Mouse (Mus musculus): ENCODE measurements at regions not wholly inside any gene's neighbourhood (a gene's known extent, or its start where the extent isn't known, plus 50 kb on each side); places are given as distances from the start of the nearest gene placed in this dataset.

DNA sequence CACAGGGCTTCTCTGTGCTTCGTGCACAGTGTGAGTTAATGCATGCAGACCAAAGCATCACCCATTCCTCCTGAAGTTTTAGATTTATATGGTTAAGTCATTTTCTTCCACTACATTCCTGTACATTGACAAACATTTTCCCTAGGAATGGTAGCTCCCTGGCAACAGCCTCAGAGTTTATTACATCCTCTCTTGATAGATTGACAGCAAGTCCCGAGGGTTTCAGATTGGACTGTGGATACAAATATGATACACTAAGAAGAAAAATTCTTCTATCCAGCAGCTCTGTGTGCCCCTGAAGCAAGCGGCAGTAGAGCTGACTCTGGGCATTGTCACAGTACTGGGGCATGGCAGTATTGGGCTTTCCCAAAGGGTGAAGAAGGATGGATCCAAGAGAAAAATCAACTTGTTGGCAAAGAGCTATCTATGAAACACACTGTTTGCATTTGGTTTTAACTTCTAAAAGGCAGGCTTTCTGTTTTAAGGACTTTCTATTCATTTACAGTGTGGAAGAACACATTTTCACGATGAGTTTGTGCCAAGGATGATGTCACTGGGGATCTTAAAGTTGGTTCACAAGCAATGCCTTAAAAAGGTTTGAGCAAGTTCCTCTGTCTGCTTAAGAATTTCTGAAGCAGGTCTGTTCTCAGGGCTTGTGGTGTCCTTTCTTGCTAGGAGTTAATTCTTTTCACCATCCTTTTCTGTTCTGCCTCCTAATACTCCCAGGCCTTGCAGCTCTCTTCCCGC lies 265.2 kb downstream of the Cd47 start:
- H3K9me3 ChIP-seq: no peaks in the 10 kb centered on the region
- H3K4me1 ChIP-seq: no peaks in the 10 kb centered on the region
- H3K4me2 ChIP-seq (replicated peaks): no peak overlapping the region
- no peaks in the 10 kb centered on the region for H3K27me3 ChIP-seq (replicated peaks)
- ATAC-seq (ENCODE audit: low FRiP score, low read depth): no peak
- no peaks in the 10 kb centered on the region for H3K36me3 ChIP-seq
- no peak overlapping the region for H3K4me3 ChIP-seq
- H3K9ac ChIP-seq: no peak overlapping the region
- no peak overlapping the region for H3K27ac ChIP-seq
- 87% methylated on average over 5 of the region's 5 CpGs for WGBS

DNA sequence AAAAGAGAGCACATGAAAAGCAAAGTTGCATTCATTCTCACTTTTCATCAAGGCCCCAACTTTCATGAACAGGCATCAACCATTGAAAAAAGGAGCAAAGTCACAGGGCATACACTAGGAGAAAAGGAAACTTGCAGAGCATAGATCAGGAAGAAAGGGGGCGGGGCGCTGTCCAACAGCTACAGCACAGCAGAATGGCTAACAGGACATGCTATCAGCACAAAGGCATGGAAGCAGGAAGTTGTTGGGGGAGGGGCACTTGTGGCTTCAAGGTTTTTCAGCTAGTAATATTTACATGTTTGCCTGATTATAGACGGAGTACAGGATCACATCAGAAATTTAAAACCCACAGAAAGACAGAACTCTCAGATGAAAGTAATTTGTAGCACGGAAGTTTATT lies 268.7 kb downstream of the Cd47 start:
- H3K4me2 ChIP-seq (replicated peaks): no peak overlapping the region
- H3K4me1 ChIP-seq: peaks cover 3% of the 10 kb centered on the region; the same call in 1 of the 2 replicates
- no peaks in the 10 kb centered on the region for H3K9me3 ChIP-seq
- H3K27me3 ChIP-seq (replicated peaks): no peaks in the 10 kb centered on the region
- 83% methylated on average over 4 of the region's 4 CpGs for WGBS
- no peak overlapping the region for H3K9ac ChIP-seq
- no peak overlapping the region for H3K4me3 ChIP-seq
- no peak for ATAC-seq (ENCODE audit: low FRiP score, low read depth)
- no peaks in the 10 kb centered on the region for H3K36me3 ChIP-seq
- no peak overlapping the region for H3K27ac ChIP-seq

DNA sequence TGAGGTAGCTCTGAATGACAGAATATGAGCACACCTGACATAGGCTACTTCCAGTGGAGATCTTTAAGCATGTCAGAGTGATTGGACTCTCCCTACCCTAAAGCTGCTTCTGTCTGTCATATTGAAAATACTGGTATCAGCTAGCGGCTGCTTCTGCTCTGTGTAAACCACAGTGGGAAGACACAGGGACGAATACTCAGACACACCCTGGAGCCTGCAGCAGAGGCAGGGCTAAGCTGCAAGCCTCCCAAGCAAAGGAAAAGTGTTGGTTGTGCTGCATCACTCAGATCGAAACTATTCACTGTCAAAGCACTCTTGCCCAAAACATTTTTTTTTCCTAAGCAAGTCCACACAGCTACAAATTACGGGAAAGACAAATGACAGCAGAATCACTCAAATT lies 270.4 kb downstream of the Cd47 start:
- Histone ChIP-seq H3K27me3 (replicated peaks) (no peaks in the 10 kb centered on the region), H3K9ac (no peak overlapping the region), H3K27ac (no peak overlapping the region), H3K4me3 (no peak overlapping the region), H3K4me2 (replicated peaks) (no peak overlapping the region), H3K9me3 (no peaks in the 10 kb centered on the region), H3K36me3 (no peaks in the 10 kb centered on the region), H3K4me1 (peaks cover 3% of the 10 kb centered on the region; the same call in 1 of the 2 replicates)
- WGBS: 77% methylated on average over 4 of the region's 4 CpGs
- no peak for ATAC-seq (ENCODE audit: low FRiP score, low read depth)

DNA sequence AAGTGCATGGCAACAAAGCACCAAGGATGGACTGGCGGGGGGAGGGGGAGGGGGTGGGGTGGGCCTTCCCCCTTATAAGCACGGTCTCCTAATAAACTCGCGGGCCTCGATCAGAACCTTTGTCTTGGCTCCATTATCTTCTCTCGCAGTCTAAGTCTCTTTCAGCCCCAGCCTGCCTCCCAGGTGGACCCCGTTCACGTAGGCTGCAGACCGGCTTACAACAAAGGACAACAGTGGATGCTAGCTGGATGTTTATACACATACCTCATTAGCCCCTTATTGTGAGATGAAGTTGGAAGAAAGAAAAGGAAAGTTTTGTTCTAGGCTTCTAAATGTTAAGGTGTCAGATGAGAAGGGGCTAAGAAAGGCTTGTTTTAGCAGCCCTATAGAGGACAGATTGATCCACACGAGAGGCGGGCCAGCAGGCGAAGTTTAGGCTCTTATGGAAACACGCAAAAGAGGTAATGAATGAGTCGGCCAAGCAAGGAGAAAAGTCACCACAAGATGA lies 272.6 kb downstream of the Cd47 start:
- H3K9me3 ChIP-seq: no peaks in the 10 kb centered on the region
- no peak overlapping the region for H3K9ac ChIP-seq
- 31% methylated on average over 14 of the region's 14 CpGs for WGBS
- peaks cover 3% of the 10 kb centered on the region; the same call in 1 of the 2 replicates for H3K4me1 ChIP-seq
- ATAC-seq (ENCODE audit: low FRiP score, low read depth): peak; percentile 49; the same call in 1 of the 2 replicates
- no peak overlapping the region for H3K4me3 ChIP-seq
- H3K4me2 ChIP-seq (replicated peaks): peak overlapping the region; percentile 52
- no peak overlapping the region for H3K27ac ChIP-seq
- H3K36me3 ChIP-seq: no peaks in the 10 kb centered on the region
- no peaks in the 10 kb centered on the region for H3K27me3 ChIP-seq (replicated peaks)

DNA sequence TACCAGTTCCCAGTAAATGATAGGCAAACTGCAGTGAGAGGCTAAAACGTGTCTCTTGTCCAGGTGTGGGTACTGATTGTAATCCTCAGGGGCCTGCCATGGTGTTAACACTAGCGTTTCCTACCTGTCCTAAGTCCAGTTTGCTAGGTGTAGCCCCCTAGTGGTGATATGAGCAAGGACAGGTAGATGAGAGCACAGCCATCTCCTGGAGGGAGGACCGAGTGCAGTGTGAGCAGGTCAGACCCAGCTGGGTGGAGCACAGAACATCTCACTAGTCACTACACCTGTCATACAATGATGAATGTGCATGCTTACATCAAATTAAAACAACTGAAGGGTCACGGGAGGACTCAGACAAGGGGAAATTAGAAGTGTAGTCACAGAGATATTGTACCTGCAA lies 273.6 kb downstream of the Cd47 start:
- Histone ChIP-seq H3K36me3 (no peaks in the 10 kb centered on the region), H3K4me3 (no peak overlapping the region), H3K4me2 (replicated peaks) (no peak overlapping the region), H3K27me3 (replicated peaks) (no peaks in the 10 kb centered on the region), H3K9ac (no peak overlapping the region), H3K27ac (no peak overlapping the region), H3K4me1 (peaks cover 3% of the 10 kb centered on the region; the same call in 1 of the 2 replicates), H3K9me3 (no peaks in the 10 kb centered on the region)
- no peak for ATAC-seq (ENCODE audit: low FRiP score, low read depth)
- 86% methylated on average over 4 of the region's 4 CpGs for WGBS

DNA sequence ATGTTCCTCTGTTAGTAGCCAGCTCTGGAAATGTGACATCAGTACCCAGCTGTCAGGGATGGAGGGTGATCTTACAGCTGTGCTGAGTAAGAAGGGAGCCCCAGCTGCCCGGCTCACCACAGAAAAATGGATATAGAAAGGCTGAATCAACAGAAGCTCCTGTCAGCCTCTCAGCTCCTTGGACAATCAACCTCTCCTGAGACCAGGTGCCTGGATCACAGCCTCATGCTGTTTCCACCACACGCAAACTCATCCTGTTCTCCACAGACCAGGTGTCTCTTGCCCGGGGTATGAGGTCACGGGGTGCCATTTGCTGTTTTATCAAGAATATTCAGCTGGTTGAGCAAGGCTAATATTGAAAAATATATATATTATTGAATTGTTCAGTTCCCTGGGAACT lies 275.3 kb downstream of the Cd47 start:
- no peak overlapping the region for H3K4me2 ChIP-seq (replicated peaks)
- no peak overlapping the region for H3K27ac ChIP-seq
- H3K27me3 ChIP-seq (replicated peaks): no peaks in the 10 kb centered on the region
- H3K36me3 ChIP-seq: no peaks in the 10 kb centered on the region
- H3K4me1 ChIP-seq: peaks cover 3% of the 10 kb centered on the region; the same call in 1 of the 2 replicates
- no peak overlapping the region for H3K4me3 ChIP-seq
- WGBS: 86% methylated on average over 4 of the region's 4 CpGs
- ATAC-seq (ENCODE audit: low FRiP score, low read depth): no peak
- H3K9ac ChIP-seq: no peak overlapping the region
- H3K9me3 ChIP-seq: no peaks in the 10 kb centered on the region

DNA sequence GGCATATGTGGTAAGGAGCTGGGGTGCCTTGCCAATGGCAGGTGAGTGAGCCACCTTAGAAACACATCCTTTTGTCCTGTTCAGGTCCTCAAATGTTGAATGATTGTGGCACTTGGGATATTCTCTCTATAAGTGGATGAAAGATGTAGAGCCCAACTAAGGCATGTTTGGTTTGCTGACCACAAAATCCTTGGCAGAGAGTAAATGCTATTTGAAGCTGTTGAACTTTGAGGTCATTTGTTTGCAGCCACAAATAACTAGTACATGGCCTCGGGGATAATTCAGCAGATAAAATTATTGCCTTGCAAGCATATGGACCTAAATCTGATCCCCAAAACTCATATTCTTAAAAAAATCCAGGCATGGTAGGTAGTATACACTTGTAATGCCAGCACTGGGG lies 281.2 kb downstream of the Cd47 start:
- H3K27me3 ChIP-seq (replicated peaks): no peaks in the 10 kb centered on the region
- H3K9ac ChIP-seq: no peak overlapping the region
- no peaks in the 10 kb centered on the region for H3K9me3 ChIP-seq
- no peaks in the 10 kb centered on the region for H3K36me3 ChIP-seq
- no peaks in the 10 kb centered on the region for H3K4me1 ChIP-seq
- no peak overlapping the region for H3K27ac ChIP-seq
- no peak overlapping the region for H3K4me3 ChIP-seq
- WGBS: 79% methylated on average over 1 of the region's 1 CpGs
- H3K4me2 ChIP-seq (replicated peaks): no peak overlapping the region
- ATAC-seq (ENCODE audit: low FRiP score, low read depth): no peak

DNA sequence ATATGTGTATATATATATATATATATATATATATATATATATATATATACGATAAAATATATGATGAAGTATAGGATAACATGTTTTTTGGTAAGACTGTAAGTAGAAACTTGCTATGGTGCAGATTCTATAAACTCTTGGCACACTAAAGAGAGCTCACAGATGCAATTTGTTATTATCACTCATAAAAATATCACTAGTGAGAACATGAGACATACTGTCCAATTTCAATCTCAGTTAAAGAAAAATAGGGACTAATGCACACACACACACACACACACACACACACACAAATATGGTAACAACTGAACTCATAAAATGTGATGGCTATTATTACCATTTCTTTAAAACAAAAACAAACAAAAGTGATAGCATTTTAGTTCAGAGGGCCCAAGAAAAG lies 292.0 kb downstream of the Cd47 start:
- Histone ChIP-seq H3K27me3 (replicated peaks) (no peaks in the 10 kb centered on the region), H3K9me3 (no peaks in the 10 kb centered on the region), H3K9ac (no peak overlapping the region), H3K4me3 (no peak overlapping the region), H3K36me3 (no peaks in the 10 kb centered on the region), H3K4me2 (replicated peaks) (no peak overlapping the region), H3K27ac (no peak overlapping the region), H3K4me1 (no peaks in the 10 kb centered on the region)
- 86% methylated on average over 1 of the region's 1 CpGs for WGBS
- no peak for ATAC-seq (ENCODE audit: low FRiP score, low read depth)

DNA sequence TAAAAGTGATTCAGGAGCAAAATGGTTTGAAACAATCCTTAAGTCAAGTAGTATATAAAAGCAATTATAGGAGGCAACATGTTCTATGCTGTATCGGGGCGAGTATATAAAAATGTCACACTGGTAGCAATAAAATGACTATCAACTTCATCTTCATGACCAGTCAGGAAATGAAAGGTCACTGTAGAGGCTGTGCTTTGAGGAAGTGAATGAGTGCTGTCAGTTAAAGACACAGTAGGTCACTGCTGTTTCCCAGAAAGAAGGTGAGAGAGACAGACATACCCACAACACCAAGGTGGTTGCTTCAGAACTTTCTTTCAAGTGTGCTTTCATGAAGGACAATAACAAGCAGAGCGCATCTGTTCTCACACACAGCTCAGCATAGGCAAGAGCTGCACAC lies 292.4 kb downstream of the Cd47 start:
- ATAC-seq (ENCODE audit: low FRiP score, low read depth): no peak

DNA sequence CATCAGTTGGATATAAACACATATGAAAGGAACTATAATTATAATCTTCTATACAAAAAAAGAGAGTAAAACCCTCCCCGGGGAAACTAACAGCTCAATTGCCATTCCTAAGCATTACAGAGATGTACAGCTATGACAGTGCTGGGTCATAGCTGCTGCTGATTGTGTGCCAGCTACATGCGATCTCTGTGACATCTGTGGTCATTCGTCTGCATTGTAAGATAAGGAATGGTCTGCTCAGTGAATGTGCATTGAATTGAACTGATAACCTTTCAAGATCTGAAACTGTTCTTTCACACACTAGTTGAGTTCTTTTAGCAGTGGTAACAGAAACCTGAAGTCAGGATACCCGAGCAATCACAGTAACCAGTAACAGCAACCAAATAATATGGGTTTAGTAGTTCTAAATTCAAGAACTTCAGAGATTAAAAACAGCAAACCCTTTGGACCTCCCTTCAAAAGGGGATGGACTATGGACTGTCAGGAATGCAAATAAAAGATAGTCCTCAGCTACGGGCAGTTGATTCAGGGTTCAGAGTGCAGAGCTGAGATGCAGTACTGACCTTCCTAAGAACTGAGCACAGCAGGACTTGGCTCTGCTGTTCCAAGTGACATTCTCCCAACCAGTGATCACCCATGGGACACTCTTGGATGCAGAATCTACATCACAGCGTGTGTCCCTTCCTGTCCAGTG lies 295.7 kb downstream of the Cd47 start:
- no peak overlapping the region for H3K4me2 ChIP-seq (replicated peaks)
- WGBS: 84% methylated on average over 6 of the region's 6 CpGs

More for the DNA sequence above, 292.4 kb downstream of the Cd47 start:
- H3K9me3 ChIP-seq: no peaks in the 10 kb centered on the region
- no peak overlapping the region for H3K27ac ChIP-seq
- no peaks in the 10 kb centered on the region for H3K27me3 ChIP-seq (replicated peaks)
- no peak overlapping the region for H3K4me3 ChIP-seq
- no peaks in the 10 kb centered on the region for H3K4me1 ChIP-seq
- 91% methylated on average over 3 of the region's 3 CpGs for WGBS
- H3K36me3 ChIP-seq: no peaks in the 10 kb centered on the region
- no peak overlapping the region for H3K4me2 ChIP-seq (replicated peaks)
- no peak overlapping the region for H3K9ac ChIP-seq

DNA sequence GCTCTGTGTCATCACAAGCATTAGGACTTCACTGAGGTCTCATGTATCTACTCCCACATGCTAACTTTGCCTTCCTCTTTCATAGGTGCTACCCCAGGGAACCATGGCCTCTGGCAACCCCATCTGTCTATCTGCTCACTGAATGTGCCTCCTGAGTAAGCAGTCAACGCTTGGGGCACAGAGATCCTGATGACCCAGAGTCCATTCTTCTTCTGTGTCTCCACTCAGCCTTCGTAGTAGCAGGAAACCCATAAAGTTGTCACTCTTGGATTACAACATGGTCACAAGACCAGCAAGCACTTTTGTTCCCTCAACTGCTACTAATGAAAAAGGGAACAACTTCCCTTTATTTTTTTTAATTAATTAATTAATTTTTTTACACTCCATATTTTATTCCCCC lies 296.2 kb downstream of the Cd47 start:
- Histone ChIP-seq H3K4me3 (no peak overlapping the region), H3K9ac (no peak overlapping the region), H3K36me3 (no peaks in the 10 kb centered on the region), H3K27ac (no peak overlapping the region), H3K9me3 (no peaks in the 10 kb centered on the region), H3K27me3 (replicated peaks) (no peaks in the 10 kb centered on the region), H3K4me1 (no peaks in the 10 kb centered on the region), H3K4me2 (replicated peaks) (no peak overlapping the region)
- ATAC-seq (ENCODE audit: low FRiP score, low read depth): no peak
- WGBS: 76% methylated on average over 2 of the region's 2 CpGs

More for the DNA sequence above, 295.7 kb downstream of the Cd47 start:
- Histone ChIP-seq H3K4me3 (no peak overlapping the region), H3K27me3 (replicated peaks) (no peaks in the 10 kb centered on the region), H3K27ac (no peak overlapping the region), H3K9me3 (no peaks in the 10 kb centered on the region), H3K36me3 (no peaks in the 10 kb centered on the region), H3K4me1 (no peaks in the 10 kb centered on the region), H3K9ac (no peak overlapping the region)
- ATAC-seq (ENCODE audit: low FRiP score, low read depth): no peak

DNA sequence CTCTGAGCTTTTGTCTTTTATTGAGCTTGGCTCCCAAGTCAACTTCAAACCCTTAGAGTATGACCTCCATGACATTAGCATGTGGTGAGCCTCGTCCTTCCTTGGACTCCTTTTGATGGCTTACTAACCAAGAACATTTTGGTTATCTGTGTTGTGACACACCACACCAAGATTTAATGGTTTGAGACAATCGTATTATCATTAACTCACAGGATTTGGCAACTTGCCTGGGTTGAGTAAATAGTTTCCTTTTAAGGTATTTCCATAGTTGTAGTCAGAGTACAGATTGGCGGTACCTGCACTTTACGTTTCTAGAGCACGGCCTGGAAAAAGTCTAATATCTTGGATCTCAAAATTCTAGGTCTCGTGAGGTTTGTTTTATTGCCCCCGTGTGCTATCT lies 303.0 kb downstream of the Cd47 start:
- Histone ChIP-seq H3K9ac (no peak overlapping the region), H3K27ac (no peak overlapping the region), H3K4me1 (no peaks in the 10 kb centered on the region), H3K27me3 (replicated peaks) (no peaks in the 10 kb centered on the region), H3K4me2 (replicated peaks) (no peak overlapping the region), H3K9me3 (no peaks in the 10 kb centered on the region), H3K36me3 (no peaks in the 10 kb centered on the region), H3K4me3 (no peak overlapping the region)
- no peak for ATAC-seq (ENCODE audit: low FRiP score, low read depth)
- WGBS: 91% methylated on average over 7 of the region's 7 CpGs

Measured in neural tube, embryonic 12.5 days (tissue).